Comparison of ENCODE assay signal across 9 mouse cellular contexts in the genomic region with DNA sequence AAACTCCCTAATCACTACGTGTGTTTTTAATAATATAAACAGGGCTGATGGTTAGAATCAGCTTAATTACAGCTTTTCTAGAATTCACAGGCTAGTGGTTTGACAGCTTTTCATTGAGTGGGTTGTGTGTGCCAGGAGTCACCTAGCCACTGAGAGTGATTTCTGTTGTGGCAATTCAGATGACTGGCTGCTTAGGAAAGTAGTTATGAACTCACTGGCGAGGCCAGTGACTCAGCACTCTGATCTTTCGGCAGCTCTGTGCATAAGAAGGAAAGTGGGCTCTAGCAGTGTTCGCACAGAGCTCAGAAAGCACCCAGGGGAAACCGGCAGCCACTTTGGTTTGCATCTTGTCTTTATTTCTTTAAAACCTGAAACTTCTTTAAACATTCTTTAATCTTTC. TPM values are rescaled to one million over a fixed set of nuclear protein-coding genes. Genes with fewer than 3 reads are reported as not detected.
A peak's percentile ranks its signal among the peaks of the same experiment; 100 is the strongest.
DNase-seq lines count a peak whose midpoint lies in the region; ATAC-seq lines count a peak whose summit lies in the region.
"Had no signal": no experiment of that assay in that cellular context is flagged by ENCODE, and none has a peak within 500 bp of the region (broad histone marks: within the 10 kb centered on the region; RNA-seq: fewer than 3 reads in every experiment).

No protein-coding gene starts in this region.

- DNase-seq in heart, embryonic 10.5 days (ENCODE audit: low spot score) = peak; percentile 9
- peak; percentile 82 for DNase-seq in 3T3-L1 (ENCODE audit: low read depth, low spot score)
- DNase-seq in Muller cell, postnatal 12 days (ENCODE audit: inconsistent ontology term) = peak; percentile 57
- no peak for DNase-seq in thymus, postnatal 4 days
- DNase-seq in embryo, embryonic 11 days = no peak
- no peak for DNase-seq in cerebellum, postnatal 25 days

- WGBS in heart, embryonic 10.5 days = 79% methylated on average over 5 of the region's 5 CpGs
- WGBS in heart, embryonic 11.5 days (ENCODE audit: insufficient replicate concordance) = 76% methylated on average over 5 of the region's 5 CpGs

- H3K36me3 ChIP-seq in heart, embryonic 10.5 days = peaks cover 83% of the 10 kb centered on the region
- H3K36me3 ChIP-seq in heart, embryonic 11.5 days (ENCODE audit: control insufficient read depth, insufficient read depth, low read length) = peaks cover 37% of the 10 kb centered on the region

- H3K27ac ChIP-seq in heart, embryonic 10.5 days = no peak overlapping the region
- H3K27ac ChIP-seq in heart, embryonic 11.5 days (ENCODE audit: low read depth, low read length) = no peak overlapping the region
- H3K27ac ChIP-seq: limb, embryonic 15.5 days had no signal

- H3K27me3 ChIP-seq in heart, embryonic 10.5 days (ENCODE audit: insufficient read depth, poor library complexity, severe bottlenecking) = no peaks in the 10 kb centered on the region
- H3K27me3 ChIP-seq in heart, embryonic 11.5 days (ENCODE audit: control insufficient read depth, insufficient read depth, low read length) = no peaks in the 10 kb centered on the region
- H3K27me3 ChIP-seq: limb, embryonic 15.5 days had no signal

- no peak overlapping the region for H3K4me3 ChIP-seq in heart, embryonic 10.5 days
- H3K4me3 ChIP-seq in heart, embryonic 11.5 days (ENCODE audit: low read depth, low read length) = no peak overlapping the region
- H3K4me3 ChIP-seq: limb, embryonic 15.5 days had no signal

- H3K9ac ChIP-seq in heart, embryonic 11.5 days (ENCODE audit: low read depth, low read length) = no peak overlapping the region
- H3K9ac ChIP-seq: limb, embryonic 15.5 days had no signal

- no peak for ATAC-seq in heart, embryonic 11.5 days (replicated peaks; ENCODE audit: insufficient number of reproducible peaks, low FRiP score, low TSS enrichment)
- ATAC-seq in erythroblast, adult 5-6 weeks (replicated peaks; ENCODE audit: low FRiP score, poor library complexity, severe bottlenecking) = peak; percentile 81

- H3K4me1 ChIP-seq in heart, embryonic 10.5 days = 0 out of 2 replicates have a peak, but pooled peaks cover 4% of the 10 kb centered on the region
- peaks cover 3% of the 10 kb centered on the region; the same call in 1 of the 2 replicates for H3K4me1 ChIP-seq in heart, embryonic 11.5 days (ENCODE audit: control insufficient read depth, insufficient read depth, low read length)

- no peaks in the 10 kb centered on the region for H3K9me3 ChIP-seq in heart, embryonic 10.5 days
- no peaks in the 10 kb centered on the region for H3K9me3 ChIP-seq in heart, embryonic 11.5 days (replicated peaks; ENCODE audit: control insufficient read depth, low read length)
- H3K9me3 ChIP-seq: limb, embryonic 15.5 days had no signal

- H3K4me2 ChIP-seq in heart, embryonic 11.5 days = no peak overlapping the region
- H3K4me2 ChIP-seq: limb, embryonic 15.5 days had no signal

RNA-seq across cellular contexts. Expression of a gene that starts 18.7 kb away (rescaled TPM):
- polyA plus RNA-seq in heart, embryonic 10.5 days (2016; fragmentation: Nextera tagmentation; extraction: Ambion mirVana) = 757 and 1,068 TPM in 2 replicates
- polyA plus RNA-seq in heart, embryonic 11.5 days (2014; fragmentation: Nextera tagmentation; extraction: Ambion mirVana) = 871 and 1,031 TPM in 2 replicates
- total RNA-seq in erythroblast, adult 5-6 weeks (2015; ENCODE audit: low replicate concordance) = 310 and 337 TPM in 2 replicates
- 224 and 253 TPM in 2 replicates for total RNA-seq in erythroblast, adult 5-6 weeks (2017; ENCODE audit: low replicate concordance)

RNA-seq across cellular contexts. Expression of a gene that starts 18.8 kb away (rescaled TPM):
- 45.9 and 53.7 TPM in 2 replicates for polyA plus RNA-seq in heart, embryonic 10.5 days (2016; fragmentation: Nextera tagmentation; extraction: Ambion mirVana)
- 40.3 and 42.8 TPM in 2 replicates for polyA plus RNA-seq in heart, embryonic 11.5 days (2014; fragmentation: Nextera tagmentation; extraction: Ambion mirVana)
- 5.2 and 7.5 TPM in 2 replicates for total RNA-seq in erythroblast, adult 5-6 weeks (2015; ENCODE audit: low replicate concordance)
- 10.0 and 15.1 TPM in 2 replicates for total RNA-seq in erythroblast, adult 5-6 weeks (2017; ENCODE audit: low replicate concordance)

Comparison
In these comparisons a context has a peak if more than half of its experiments do, and no peak if none do; other contexts are left out.
1. DNase-seq: peak in heart, embryonic 10.5 days (single experiment), 3T3-L1 (single experiment) and Muller cell, postnatal 12 days (single experiment); none in thymus, postnatal 4 days (single experiment), embryo, embryonic 11 days (single experiment) and cerebellum, postnatal 25 days (0 of 2).